Mouse (Mus musculus) Patski (cell line): ENCODE data around the gene Wrap53. TPM values are rescaled to one million over a fixed set of nuclear protein-coding genes. Genes with fewer than 3 reads are reported as not detected.

Source experiments
- ATAC-seq: fragments of 100-300 bp; one replicate; pipeline ENCODE4 v1.8.0; 2021
- CTCF ChIA-PET: fragments of 350-600 bp; sonication (Branson Sonifier 250); formaldehyde crosslinking; loops from one replicate; lab custom pipeline; 2022; ENCODE audit warnings: inconsistent platforms; lab: Charles Lee
- POLR2A ChIA-PET: fragments of 350-600 bp; sonication (Branson Sonifier 250); formaldehyde crosslinking; loops from one replicate; lab custom pipeline; 2022; ENCODE audit warnings: antibody characterized with exemption, inconsistent platforms; lab: Charles Lee
- DNase-seq: peaks from one replicate; pipeline ENCODE4 v3.0.0-alpha.2; 2011; ENCODE audit warnings: low read depth, low spot score
- H3K27me3 ChIP-seq: fragments of 371-371 bp; one replicate; pipeline ENCODE4 v1.5.1; 2021
- CTCF ChIP-seq: fragments of 100-300 bp; IDR thresholded peaks from one replicate; pipeline ENCODE4 v1.5.1; 2021
- in situ Hi-C: fragments of 300-500 bp; cut with MboI; formaldehyde crosslinking; loops from 3 replicates; pipeline ENCODE4 v1.11.1; 2018; ENCODE audit warnings: low pct_unique_long_range_greater_than_20kb, mixed read lengths
- polyA plus RNA-seq: library from polyadenylated mRNA; unstranded; gene quantifications from one replicate; pipeline ENCODE4 v1.2.3, GENCODE M21; 2021

Wrap53 gene
- polyA plus RNA-seq, 1 experiment from 2014 or later: 11.4 TPM

DNA sequence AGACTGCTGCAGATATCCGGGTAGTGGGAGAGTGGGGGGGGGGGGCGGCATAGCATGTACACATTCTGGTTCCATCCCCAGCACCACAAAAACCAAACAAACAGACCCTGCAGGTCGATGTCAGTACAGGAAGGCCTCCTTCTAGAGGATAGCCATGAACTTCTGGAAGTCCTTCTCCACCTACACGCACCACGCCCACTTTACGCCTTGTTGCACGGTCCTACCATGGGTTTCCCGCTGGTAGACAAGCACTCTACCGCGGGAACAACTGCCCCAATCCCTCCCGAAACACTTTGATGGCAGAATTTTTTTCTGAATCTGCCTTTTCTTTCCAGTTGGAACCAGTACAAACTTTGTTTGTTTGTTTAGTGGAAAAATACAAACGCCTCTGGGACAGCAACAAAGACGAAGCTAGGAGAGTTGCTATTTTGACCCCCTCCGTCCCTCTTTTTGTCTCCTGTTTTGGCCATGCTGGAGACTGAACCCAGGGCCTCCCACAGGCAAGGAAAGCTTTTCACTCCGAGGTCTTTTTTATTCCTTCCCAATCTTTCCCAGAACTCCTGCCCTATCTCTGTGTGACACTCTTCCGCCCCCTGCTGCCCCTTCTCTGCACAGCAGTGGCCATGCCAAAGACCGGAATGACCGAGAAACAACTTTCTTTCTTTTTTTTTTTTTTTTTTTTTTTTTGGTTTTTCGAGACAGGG lies 33.6 kb upstream of the Wrap53 start:
- in situ Hi-C loops: no loop called here
- CTCF ChIA-PET: interaction anchor here (0.6 to 1.3 kb wide), 2 partner anchors 28 to 34 kb away, joined by 3 to 7 read pairs; partner anchors contain the start of genes Trp53 and Wrap53
- peak; percentile 87 for TF ChIP-seq CTCF
- DNase-seq (no peak), ATAC-seq (no peak)
- peaks cover 29% of the 10 kb centered on the region for H3K27me3 ChIP-seq
- POLR2A ChIA-PET: interaction anchor here (0.5 to 0.7 kb wide), 2 partner anchors 28 to 452 kb away, joined by 4 to 5 read pairs; no protein-coding TSS in a partner anchor

DNA sequence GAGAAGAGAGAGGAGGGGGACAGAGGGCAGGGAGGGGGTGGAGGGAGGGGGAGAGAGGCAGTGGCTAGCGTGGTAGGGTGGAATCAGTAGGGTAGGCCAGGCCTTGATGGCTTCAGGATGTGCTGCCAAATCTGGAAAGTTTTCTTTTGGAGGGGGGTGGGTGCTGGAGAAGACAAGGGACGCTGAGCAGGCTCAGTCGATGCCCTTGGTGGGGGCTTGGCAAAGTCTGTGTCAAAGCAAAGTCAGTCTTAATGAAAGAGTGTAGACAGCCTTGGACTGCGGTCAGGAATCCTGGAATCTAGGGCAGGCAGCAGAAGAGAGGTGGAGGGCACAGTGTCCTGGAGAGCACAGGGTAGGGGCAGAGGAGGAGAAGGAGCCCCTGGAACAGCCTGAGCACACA lies 30.8 kb upstream of the Wrap53 start:
- peaks cover 24% of the 10 kb centered on the region for H3K27me3 ChIP-seq
- ChIA-PET POLR2A (no interaction called here), CTCF (no interaction called here)
- no peak for TF ChIP-seq CTCF
- DNase-seq (no peak), ATAC-seq (no peak)
- in situ Hi-C loops: no loop called here

DNA sequence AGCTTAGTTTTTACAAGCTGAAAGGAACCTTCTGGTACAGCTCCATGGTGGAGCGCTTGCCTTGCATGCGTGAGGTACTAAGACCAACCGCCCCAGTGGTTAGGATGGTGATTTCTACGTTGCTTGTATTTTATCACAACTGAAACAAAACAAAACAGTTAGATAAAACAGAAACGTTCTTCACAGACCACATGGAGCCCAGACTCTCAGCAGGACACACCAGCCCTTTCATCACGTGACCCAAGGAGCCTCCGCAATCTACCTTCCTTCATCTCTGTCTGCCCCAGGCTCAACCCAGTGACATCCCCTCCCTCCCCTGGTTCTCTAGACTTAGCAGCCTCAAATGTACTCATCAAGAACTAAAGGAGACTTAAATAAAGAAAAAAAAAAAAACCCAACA lies 29.4 kb upstream of the Wrap53 start:
- ChIA-PET CTCF (no interaction called here), POLR2A (no interaction called here)
- ATAC-seq: no peak
- TF ChIP-seq CTCF: no peak
- no peak for DNase-seq
- in situ Hi-C loops: no loop called here
- peaks cover 33% of the 10 kb centered on the region for H3K27me3 ChIP-seq

DNA sequence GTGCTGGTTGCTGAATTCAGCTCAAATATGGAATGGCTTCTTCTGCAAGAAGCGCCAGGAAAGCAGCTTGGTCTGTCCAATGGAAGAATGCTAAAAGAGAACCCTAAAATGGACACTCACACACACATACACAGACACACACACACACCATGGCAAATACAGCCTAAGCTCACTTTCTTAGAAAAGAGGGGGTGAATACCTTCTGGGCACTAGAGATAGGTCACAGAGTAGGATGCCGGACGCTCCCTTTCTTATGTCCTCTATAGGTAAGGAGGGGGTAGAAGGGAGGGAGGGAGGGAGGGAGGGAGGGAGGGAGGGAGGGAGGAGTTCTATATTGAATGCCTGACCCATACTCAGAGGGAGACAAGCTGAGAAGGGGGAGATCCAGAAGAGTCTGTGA lies 28.5 kb upstream of the Wrap53 start:
- no peak for DNase-seq
- peaks cover 39% of the 10 kb centered on the region for H3K27me3 ChIP-seq
- TF ChIP-seq CTCF: no peak
- no peak for ATAC-seq
- in situ Hi-C loops: no loop called here
- ChIA-PET POLR2A (interaction anchor here (0.6 kb wide), 1 partner anchor 27 kb away, joined by 3 read pairs; no protein-coding TSS in a partner anchor), CTCF (interaction anchor here (0.6 kb wide), 1 partner anchor 21 kb away, joined by 3 read pairs; no protein-coding TSS in a partner anchor)

DNA sequence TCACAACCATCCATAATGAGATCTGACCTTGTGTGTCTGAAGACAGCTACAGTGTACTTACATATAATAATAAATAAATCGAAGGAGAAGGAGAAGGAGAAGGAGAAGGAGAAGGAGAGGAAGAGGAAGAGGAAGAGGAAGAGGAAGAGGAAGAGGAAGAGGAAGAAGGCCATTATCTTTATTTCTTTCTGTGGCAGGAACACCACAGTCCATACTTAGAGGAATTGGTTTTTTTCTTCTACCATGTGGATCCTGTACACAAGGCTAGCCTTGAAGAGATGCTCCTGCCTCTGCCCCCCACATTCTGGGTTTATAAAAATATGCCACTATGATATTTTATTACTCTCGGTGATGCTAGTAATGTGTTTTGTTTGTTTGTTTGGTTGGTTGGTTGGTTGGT lies 26.8 kb upstream of the Wrap53 start:
- H3K27me3 ChIP-seq: peaks cover 34% of the 10 kb centered on the region

DNA sequence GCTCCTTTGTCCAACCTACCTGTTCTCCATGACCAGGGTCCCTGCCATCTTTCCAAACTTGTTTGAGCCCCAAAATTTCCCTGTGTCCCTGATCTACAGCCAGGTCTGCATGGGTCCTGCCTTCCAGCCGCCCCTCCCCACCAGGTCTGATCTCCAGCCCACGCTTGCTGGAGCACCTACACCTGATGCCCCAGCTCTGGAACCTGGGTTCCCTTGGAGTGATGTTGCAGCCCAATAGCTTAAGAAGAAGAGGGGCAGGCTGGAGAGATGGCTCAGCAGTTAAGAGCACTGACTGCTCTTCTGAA lies 26.4 kb upstream of the Wrap53 start:
- H3K27me3 ChIP-seq: peaks cover 34% of the 10 kb centered on the region
- no peak for TF ChIP-seq CTCF
- ATAC-seq (no peak), DNase-seq (no peak)
- POLR2A ChIA-PET: interaction anchor here (0.6 kb wide), 1 partner anchor 128 kb away, joined by 4 read pairs; no protein-coding TSS in a partner anchor
- CTCF ChIA-PET: no interaction called here
- in situ Hi-C loops: no loop called here

More for the DNA sequence above, 26.8 kb upstream of the Wrap53 start:
- TF ChIP-seq CTCF: no peak
- ATAC-seq (no peak), DNase-seq (no peak)
- ChIA-PET CTCF (no interaction called here), POLR2A (no interaction called here)
- in situ Hi-C loops: no loop called here

DNA sequence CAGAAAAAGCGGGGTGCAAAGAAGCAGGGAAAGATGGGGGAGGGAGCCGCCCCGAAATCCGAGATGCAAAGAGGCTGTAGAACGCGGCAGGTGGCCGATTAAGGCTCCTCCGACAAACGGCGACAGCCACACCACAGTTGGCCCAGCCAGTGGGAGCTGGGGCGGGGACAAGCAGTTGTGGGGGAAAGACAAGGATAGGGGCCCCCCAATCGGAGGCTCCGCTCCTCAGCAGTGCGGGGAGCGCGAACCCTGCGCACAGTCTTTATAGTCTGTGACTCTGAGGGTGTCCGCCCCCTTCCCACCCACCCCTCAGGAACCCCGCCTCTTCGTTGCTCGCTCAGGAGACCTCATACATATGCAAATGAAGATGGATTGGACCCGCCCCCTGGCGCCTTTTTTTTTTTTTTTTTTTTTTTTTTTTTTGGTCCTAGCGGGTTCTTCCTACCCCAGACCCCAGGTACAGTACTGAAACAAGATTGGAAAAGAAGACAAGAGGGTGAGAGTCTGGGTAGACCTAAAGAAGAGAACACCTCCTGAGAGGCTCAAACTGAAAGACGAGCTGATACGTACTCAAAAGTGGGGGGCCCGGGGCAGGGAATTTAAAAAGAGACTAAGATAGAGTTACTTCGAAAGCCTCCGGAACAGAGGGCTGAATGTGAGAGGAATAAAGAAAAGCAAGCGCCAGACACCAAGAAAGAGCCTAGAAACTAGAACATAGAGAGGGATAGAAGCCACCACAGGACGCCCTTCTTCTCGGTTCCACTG lies 25.9 kb upstream of the Wrap53 start, which contains the start of gene Atp1b2:
Gene Atp1b2, minus strand, starts transcription at position 217 of the 765 bp plus-strand sequence.
- DNase-seq (no peak), ATAC-seq (no peak)
- CTCF ChIA-PET: no interaction called here
- TF ChIP-seq CTCF: no peak
- peaks cover 34% of the 10 kb centered on the region for H3K27me3 ChIP-seq
- POLR2A ChIA-PET: interaction anchor here (0.6 kb wide), 1 partner anchor 129 kb away, joined by 4 read pairs; no protein-coding TSS in a partner anchor
- in situ Hi-C loops: no loop called here

DNA sequence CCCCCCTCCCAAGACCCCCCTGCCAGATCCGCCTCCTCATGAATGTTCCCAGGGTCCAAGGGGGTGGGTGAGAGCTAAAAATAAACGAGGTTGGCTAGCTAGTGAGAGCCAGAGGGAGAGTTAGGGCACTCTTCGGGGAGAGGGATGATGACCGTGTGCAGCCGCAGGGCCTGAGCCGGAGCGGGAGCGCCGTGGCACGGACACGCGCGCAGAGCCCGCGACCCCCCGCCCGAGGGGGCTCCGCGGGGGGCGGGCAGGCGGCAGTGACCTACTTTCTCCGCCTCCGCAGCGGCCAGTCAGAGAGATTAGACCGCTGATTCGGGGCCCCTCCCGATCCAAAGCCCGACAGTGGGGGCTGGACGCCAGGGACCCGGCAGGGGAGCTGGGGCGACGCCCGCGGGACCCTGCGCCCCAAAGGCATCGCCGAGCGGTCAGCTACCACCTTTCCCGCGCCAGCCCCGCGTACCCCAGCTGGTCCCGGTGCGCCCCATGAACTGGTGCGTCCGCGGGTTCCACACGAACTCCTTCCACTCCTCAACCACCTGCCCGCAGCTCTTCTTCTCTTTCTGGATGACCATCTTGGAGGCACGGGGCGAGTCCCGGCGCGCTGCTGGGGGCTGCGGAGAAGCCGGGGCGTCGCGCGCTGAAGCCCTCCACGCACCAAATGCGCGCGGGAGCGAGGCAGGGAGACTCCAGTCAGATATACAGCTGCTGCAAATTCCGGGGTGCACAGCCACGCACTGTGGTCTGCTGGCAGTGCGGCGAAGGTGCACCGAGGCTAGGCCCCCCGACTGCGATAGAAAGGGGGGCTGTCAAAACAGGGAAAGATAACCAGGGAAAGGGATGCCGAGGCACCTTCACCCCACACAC lies 25.0 kb upstream of the Wrap53 start:
- H3K27me3 ChIP-seq: peaks cover 34% of the 10 kb centered on the region
- CTCF ChIA-PET: no interaction called here
- TF ChIP-seq CTCF: no peak
- POLR2A ChIA-PET: no interaction called here
- in situ Hi-C loops: no loop called here
- DNase-seq: no peak
- ATAC-seq: no peak

DNA sequence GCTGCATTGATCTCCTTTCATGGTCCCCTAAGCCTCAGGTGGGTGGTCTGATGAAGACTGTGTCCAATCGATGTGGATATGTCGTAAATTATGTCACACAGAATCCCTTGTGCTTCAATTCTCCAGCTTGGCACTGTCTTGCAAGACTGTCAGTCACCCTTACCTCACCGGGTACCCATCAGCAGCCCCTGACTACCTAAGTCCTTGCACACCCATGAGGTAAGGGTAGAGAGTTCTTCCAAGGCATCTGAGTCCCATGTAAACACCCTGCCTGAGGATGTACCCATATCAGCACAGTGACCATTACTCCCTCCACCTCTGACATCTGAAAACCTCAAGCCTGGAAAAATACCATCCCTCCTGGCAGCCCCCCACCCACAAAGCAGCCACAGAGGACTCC lies 24.3 kb upstream of the Wrap53 start:
- no peak for DNase-seq
- ATAC-seq: no peak
- POLR2A ChIA-PET: no interaction called here

DNA sequence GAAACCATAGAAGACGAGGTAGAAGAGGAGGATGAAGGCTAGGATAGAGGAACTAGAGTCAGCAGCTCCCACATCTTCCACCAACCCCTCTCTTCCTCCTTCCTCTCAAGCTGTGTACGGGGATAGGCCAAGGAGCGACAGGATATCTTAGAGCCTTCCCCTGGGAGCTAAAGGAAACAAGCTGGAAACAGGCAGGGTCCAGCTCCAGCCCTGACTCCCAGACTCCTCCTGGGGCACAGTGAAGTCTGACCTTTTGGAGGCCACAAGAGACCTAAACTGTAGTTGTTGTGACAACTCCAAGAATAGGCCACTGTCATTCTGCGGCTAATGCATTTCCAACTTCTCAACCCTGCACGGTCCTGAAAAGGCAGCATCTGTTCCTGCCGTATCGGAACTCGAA lies 23.5 kb upstream of the Wrap53 start:
- CTCF ChIA-PET: no interaction called here
- DNase-seq: no peak

More for the DNA sequence above, 24.3 kb upstream of the Wrap53 start:
- peaks cover 28% of the 10 kb centered on the region for H3K27me3 ChIP-seq
- CTCF ChIA-PET: no interaction called here
- TF ChIP-seq CTCF: no peak
- in situ Hi-C loops: no loop called here

More for the DNA sequence above, 23.5 kb upstream of the Wrap53 start:
- H3K27me3 ChIP-seq: peaks cover 26% of the 10 kb centered on the region
- in situ Hi-C loops: no loop called here
- ATAC-seq: no peak
- TF ChIP-seq CTCF: no peak
- POLR2A ChIA-PET: no interaction called here
